Mouse (Mus musculus) bone marrow, adult 2 months (tissue): ENCODE results near the gene Klhl40.

Experiments
- CTCF ChIP-seq: fragments of 200-500 bp; IDR thresholded peaks from 2 replicates; pipeline ENCODE4 v1.5.1; 2011; ENCODE audit warnings: low read length, control low read depth; ENCODE audit not compliant: control insufficient read depth, insufficient read depth
- POLR2A ChIP-seq: fragments of 200-500 bp; IDR thresholded peaks from 2 replicates; pipeline ENCODE4 v1.6.1; 2011; ENCODE audit warnings: low read depth, mild to moderate bottlenecking, control low read depth, low read length, borderline replicate concordance; ENCODE audit not compliant: control insufficient read depth

GRCm38 (mm10) chr9:121797722-121798121 is 20.3 kb downstream of the Klhl40 start:
- TF ChIP-seq CTCF, result no peak
- TF ChIP-seq POLR2A, result no peak
